ENCODE assay signal across 10 mouse cellular contexts in the genomic region with DNA sequence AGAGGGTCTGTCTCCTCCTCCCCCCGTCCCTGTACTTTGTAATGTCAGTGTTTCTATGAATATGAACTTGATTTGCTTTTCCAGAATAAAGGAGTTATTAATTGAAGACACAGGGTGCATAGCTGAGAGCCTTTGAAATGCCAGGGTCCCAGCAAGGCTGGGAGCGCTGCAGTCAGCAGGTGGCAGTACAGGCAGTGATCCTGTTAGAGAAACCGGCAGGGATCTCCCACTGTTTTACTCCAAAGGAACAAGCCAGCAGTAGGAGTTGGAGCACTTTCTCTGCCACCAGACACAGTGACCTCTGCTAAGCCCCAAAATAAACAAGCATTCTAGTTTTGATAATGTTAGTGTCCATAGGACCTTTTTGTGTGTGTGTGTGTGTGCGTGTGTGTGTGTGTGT. TPM values are rescaled to one million over a fixed set of nuclear protein-coding genes. Genes with fewer than 3 reads are reported as not detected.
DNase-seq lines count a peak whose midpoint lies in the region; TF ChIP-seq lines count a peak whose summit lies in the region.
"Had no signal": no experiment of that assay in that cellular context is flagged by ENCODE, and none has a peak within 500 bp of the region (broad histone marks: within the 10 kb centered on the region; RNA-seq: fewer than 3 reads in every experiment).

No protein-coding gene starts in this region.

- H3K4me1 ChIP-seq in E14TG2a.4 (replicated peaks; ENCODE audit: low read depth, low read length) = peaks cover 54% of the 10 kb centered on the region
- H3K4me1 ChIP-seq: embryonic facial prominence, embryonic 15.5 days; neural tube, embryonic 12.5 days had no signal

- DNase-seq in embryo, embryonic 11 days = peak; percentile 57
- no peak for DNase-seq in embryo, embryonic 10.5 days (ENCODE audit: low spot score)
- no peak for DNase-seq in left cerebral cortex, adult 2 months (ENCODE audit: extremely low spot score in 1 of 2, low spot score in 2 of 2)
- no peak for DNase-seq in left cerebral cortex, adult 11 months (ENCODE audit: low spot score)
- peak; percentile 47 to 56 for DNase-seq in heart, postnatal 36 days
- DNase-seq in natural killer cell, adult 2 months (ENCODE audit: low spot score in 2 of 2) = no peak
- no peak for DNase-seq in cerebellum, adult 11 months

- peaks cover 31% of the 10 kb centered on the region for H3K36me3 ChIP-seq in E14TG2a.4 (ENCODE audit: insufficient read depth, low read length)

- no peaks in the 10 kb centered on the region for H3K27me3 ChIP-seq in E14TG2a.4 (ENCODE audit: insufficient read depth, low read length)
- H3K27me3 ChIP-seq: embryonic facial prominence, embryonic 15.5 days; neural tube, embryonic 12.5 days had no signal

- intact Hi-C loops in left cerebral cortex, adult 2 months (cut with DNase I) = loop anchor here (5.0 kb wide), 3 partner anchors 54 to 219 kb away; partner anchors contain the start of gene Sesn2
- intact Hi-C loops in heart, postnatal 36 days (cut with DNase I) = loop anchor here (1.0 to 5.0 kb wide), 3 partner anchors 52 to 219 kb away; partner anchors contain the start of gene Sesn2

- peak; percentile 67 for TF ChIP-seq CTCF in left cerebral cortex, adult 2 months (IDR thresholded peaks at IDR 0.05)
- peak; percentile 33 for TF ChIP-seq CTCF in E14TG2a.4 (conservative IDR thresholded peaks at IDR 0.05; ENCODE audit: low read length)

- no peak overlapping the region for H3K27ac ChIP-seq in left cerebral cortex, adult 2 months
- H3K27ac ChIP-seq: embryonic facial prominence, embryonic 15.5 days; neural tube, embryonic 12.5 days had no signal

- no peaks in the 10 kb centered on the region for H3K9me3 ChIP-seq in E14TG2a.4 (ENCODE audit: low read length)
- H3K9me3 ChIP-seq: embryonic facial prominence, embryonic 15.5 days had no signal

- no peak overlapping the region for H3K4me3 ChIP-seq in left cerebral cortex, adult 2 months
- H3K4me3 ChIP-seq in E14TG2a.4 (replicated peaks; ENCODE audit: low read length) = no peak overlapping the region
- H3K4me3 ChIP-seq: embryonic facial prominence, embryonic 15.5 days; neural tube, embryonic 12.5 days had no signal

RNA-seq across cellular contexts. Expression of gene Rab42, which starts 10.2 kb away (rescaled TPM):
- total RNA-seq in left cerebral cortex, adult 2 months (2021) = 1 to 10 TPM; 1.6 to 2.6 TPM
- under 1 TPM in 1 of 2 experiments, not detected in 1; 0.98 TPM for total RNA-seq in heart, postnatal 36 days (2021)

RNA-seq across cellular contexts. Expression of gene Taf12, which starts 18.8 kb away (rescaled TPM):
- 10 to 100 TPM; 22.1 to 24.4 TPM for total RNA-seq in left cerebral cortex, adult 2 months (2021)
- 10 to 100 TPM; 28.2 to 34.8 TPM for total RNA-seq in heart, postnatal 36 days (2021)

RNA-seq across cellular contexts. Expression of gene Gmeb1, which starts 31.6 kb away (rescaled TPM):
- 10 to 100 TPM; 22.1 to 26.1 TPM for total RNA-seq in left cerebral cortex, adult 2 months (2021)
- 1 to 10 TPM; 8.8 to 9.6 TPM for total RNA-seq in heart, postnatal 36 days (2021)

RNA-seq across cellular contexts. Expression of gene Trnau1ap, which starts 36.4 kb away (rescaled TPM):
- total RNA-seq in left cerebral cortex, adult 2 months (2021) = 10 to 100 TPM; 22.4 to 24.9 TPM
- total RNA-seq in heart, postnatal 36 days (2021) = 10 to 100 TPM; 25.0 to 28.8 TPM

Comparison
In these comparisons a context has a peak if more than half of its experiments do, and no peak if none do; other contexts are left out.
1. DNase-seq: peak in embryo, embryonic 11 days (single experiment) and heart, postnatal 36 days (2 of 2); none in embryo, embryonic 10.5 days (single experiment), left cerebral cortex, adult 2 months (0 of 2), left cerebral cortex, adult 11 months (single experiment), natural killer cell, adult 2 months (0 of 2) and cerebellum, adult 11 months (single experiment).